Mouse (Mus musculus): ENCODE measurements around the gene Prlr.

DNA sequence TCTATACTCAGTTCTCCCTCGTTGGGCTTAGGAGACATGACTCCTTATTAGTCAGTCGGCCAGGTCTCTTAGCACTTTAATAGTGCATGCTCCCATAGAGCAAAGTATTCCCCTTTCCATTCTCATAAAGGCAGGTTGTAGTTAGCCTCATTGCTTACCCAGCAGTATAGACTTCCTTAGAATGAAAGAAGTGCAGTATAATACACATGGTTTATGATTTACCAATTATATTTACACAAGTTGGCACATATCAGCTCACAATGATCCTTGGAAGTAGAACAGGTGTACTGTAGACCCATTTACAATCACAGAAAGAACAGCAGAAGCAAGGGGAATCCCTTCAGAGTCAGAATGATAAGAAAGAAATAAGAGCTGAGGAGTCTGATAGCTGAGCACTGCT lies 16.4 kb upstream of the Prlr start:
- no peak for TF ChIP-seq CTCF (IDR thresholded peaks at IDR 0.05; ENCODE audit: borderline replicate concordance, insufficient read depth, low read length)
- TF ChIP-seq POLR2A (IDR thresholded peaks at IDR 0.05; ENCODE audit: low read depth, low read length) = no peak
